Mouse (Mus musculus): Measurements from ENCODE around the gene Bcan. TPM values are rescaled to one million over a fixed set of nuclear protein-coding genes. Genes with fewer than 3 reads are reported as not detected.

The Bcan gene
- polyA plus RNA-seq, 1 experiment from 2014 or later, result 0.34 TPM

DNA sequence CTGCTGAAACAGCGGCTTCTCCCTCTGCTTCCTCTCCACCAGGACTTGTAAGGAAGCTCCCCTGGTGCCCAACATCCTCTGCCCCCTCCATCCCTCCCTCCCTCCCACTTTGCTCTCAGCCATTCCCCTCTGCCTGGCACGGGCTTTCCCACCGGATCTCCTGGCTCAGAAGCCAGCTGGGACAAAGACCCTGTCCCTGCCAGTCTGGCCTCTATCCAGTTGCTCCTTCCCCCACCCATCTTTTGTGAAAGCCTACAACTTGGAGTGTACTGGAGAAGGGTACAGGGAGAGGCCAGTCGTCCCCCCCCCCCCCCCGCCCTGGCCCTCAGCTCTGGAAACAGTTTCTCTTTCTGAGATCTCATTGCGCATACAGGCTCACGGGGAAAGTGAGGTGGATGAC lies 1.3 kb downstream of the Bcan start:
- H3K4me2 ChIP-seq (ENCODE audit: low read depth, low read length), result no peak overlapping the region
- no peaks in the 10 kb centered on the region for H3K36me3 ChIP-seq (ENCODE audit: control insufficient read depth, insufficient read depth, low read length)
- no peak overlapping the region for H3K4me3 ChIP-seq (replicated peaks; ENCODE audit: low read length)
- WGBS, result 8% methylated on average over 5 of the region's 7 CpGs
- no peaks in the 10 kb centered on the region for H3K9me3 ChIP-seq (replicated peaks; ENCODE audit: control insufficient read depth, low read length)
- peaks cover 96% of the 10 kb centered on the region for H3K27me3 ChIP-seq (ENCODE audit: control insufficient read depth, insufficient read depth, low read length)
- peaks cover 11% of the 10 kb centered on the region for H3K4me1 ChIP-seq (ENCODE audit: control insufficient read depth, insufficient read depth, low read length)
- H3K9ac ChIP-seq (ENCODE audit: low read length), result no peak overlapping the region
- H3K27ac ChIP-seq (ENCODE audit: low read length), result no peak overlapping the region
- no peak for ATAC-seq (ENCODE audit: insufficient read depth, low FRiP score)

DNA sequence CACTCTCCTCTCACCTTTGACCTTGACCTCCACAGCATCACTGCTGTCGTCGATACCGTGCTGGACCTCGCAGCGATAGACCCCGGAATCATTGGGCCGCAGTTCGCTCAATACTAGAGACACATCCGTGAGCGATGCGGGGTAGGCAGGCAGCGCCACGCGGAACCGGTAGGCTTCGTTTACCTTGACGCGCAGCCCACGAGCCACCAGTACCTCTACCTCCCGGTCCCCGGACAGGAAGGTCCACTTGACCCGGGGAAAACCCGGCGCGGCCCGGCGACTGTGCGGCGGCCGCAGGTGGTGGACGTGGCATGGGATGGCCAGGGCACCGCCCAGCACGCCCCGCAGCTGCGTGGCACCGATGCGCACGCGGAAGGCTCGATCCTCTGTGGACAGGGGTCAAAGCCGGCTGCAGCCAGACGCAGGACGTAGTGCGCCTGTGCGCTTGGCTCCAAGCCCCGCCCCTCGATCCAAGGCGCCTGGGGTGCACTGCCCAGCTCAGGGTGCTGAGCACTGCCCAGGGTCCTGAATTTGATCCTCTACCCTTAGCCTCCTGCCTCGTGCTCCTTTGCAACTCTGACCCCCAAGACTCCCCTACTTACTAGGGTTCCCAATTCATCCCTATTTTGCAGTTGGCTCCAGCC lies 2.9 kb downstream of the Bcan start:
- Histone ChIP-seq H3K36me3 (ENCODE audit: control insufficient read depth, insufficient read depth, low read length) (no peaks in the 10 kb centered on the region), H3K27me3 (ENCODE audit: control insufficient read depth, insufficient read depth, low read length) (peaks cover 92% of the 10 kb centered on the region), H3K4me3 (replicated peaks; ENCODE audit: low read length) (peak overlapping the region; percentile 32), H3K4me2 (ENCODE audit: low read depth, low read length) (peak overlapping the region; percentile 52), H3K4me1 (ENCODE audit: control insufficient read depth, insufficient read depth, low read length) (peaks cover 11% of the 10 kb centered on the region), H3K9me3 (replicated peaks; ENCODE audit: control insufficient read depth, low read length) (no peaks in the 10 kb centered on the region), H3K9ac (ENCODE audit: low read length) (no peak overlapping the region), H3K27ac (ENCODE audit: low read length) (no peak overlapping the region)
- ATAC-seq (ENCODE audit: insufficient read depth, low FRiP score), result peak; percentile 34; the same call in 1 of the 2 replicates
- WGBS, result 1% methylated on average over 49 of the region's 49 CpGs

DNA sequence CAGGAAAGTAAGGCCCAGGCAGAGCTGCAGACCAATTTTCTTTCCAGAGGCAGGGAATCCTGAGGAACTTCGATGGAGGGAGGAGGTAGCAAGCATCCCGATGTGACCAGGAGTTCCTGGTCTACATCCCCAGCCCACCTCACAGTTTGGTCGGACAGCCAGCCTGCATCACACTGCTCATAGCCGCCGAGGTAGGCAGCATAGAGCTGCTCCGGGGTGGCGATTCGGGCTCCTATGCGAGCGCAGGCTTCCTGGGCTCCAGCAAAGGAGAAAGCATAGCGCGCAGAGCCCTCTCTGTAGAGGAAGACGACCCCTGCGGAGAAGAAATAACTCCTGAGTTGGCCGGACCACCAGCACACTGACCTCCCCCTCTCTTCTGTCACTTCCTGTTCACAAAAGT lies 3.6 kb downstream of the Bcan start:
- H3K27ac ChIP-seq (ENCODE audit: low read length), result no peak overlapping the region
- H3K9ac ChIP-seq (ENCODE audit: low read length), result no peak overlapping the region
- no peak overlapping the region for H3K4me2 ChIP-seq (ENCODE audit: low read depth, low read length)
- WGBS, result 5% methylated on average over 15 of the region's 15 CpGs
- H3K36me3 ChIP-seq (ENCODE audit: control insufficient read depth, insufficient read depth, low read length), result no peaks in the 10 kb centered on the region
- ATAC-seq (ENCODE audit: insufficient read depth, low FRiP score), result no peak
- peaks cover 85% of the 10 kb centered on the region for H3K27me3 ChIP-seq (ENCODE audit: control insufficient read depth, insufficient read depth, low read length)
- H3K4me3 ChIP-seq (replicated peaks; ENCODE audit: low read length), result no peak overlapping the region
- no peaks in the 10 kb centered on the region for H3K9me3 ChIP-seq (replicated peaks; ENCODE audit: control insufficient read depth, low read length)
- peaks cover 11% of the 10 kb centered on the region for H3K4me1 ChIP-seq (ENCODE audit: control insufficient read depth, insufficient read depth, low read length)

DNA sequence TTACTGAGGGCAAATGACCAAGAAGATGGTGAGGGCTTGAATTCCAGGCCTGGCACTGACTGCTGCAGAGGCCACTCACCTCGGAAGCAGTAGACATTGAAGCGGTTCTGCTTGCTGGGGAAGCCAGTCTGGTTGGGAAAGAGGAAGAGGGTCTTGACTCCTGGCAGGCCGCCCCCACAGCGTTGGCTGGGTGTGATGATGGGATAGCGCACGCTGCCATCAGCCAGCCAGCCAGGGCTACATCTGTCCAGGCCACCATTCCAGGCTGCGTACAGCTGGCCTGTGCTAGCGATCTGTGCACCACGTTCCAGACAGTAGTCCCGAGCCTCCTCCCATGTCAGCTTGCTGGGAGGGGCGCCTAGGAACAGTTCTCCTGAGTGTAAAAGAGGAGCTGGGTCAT lies 4.7 kb downstream of the Bcan start:
- 37% methylated on average over 11 of the region's 11 CpGs for WGBS
- H3K4me1 ChIP-seq (ENCODE audit: control insufficient read depth, insufficient read depth, low read length), result peaks cover 11% of the 10 kb centered on the region
- H3K4me2 ChIP-seq (ENCODE audit: low read depth, low read length), result no peak overlapping the region
- H3K27ac ChIP-seq (ENCODE audit: low read length), result no peak overlapping the region
- H3K4me3 ChIP-seq (replicated peaks; ENCODE audit: low read length), result no peak overlapping the region
- no peak overlapping the region for H3K9ac ChIP-seq (ENCODE audit: low read length)
- ATAC-seq (ENCODE audit: insufficient read depth, low FRiP score), result no peak
- H3K27me3 ChIP-seq (ENCODE audit: control insufficient read depth, insufficient read depth, low read length), result peaks cover 77% of the 10 kb centered on the region
- no peaks in the 10 kb centered on the region for H3K36me3 ChIP-seq (ENCODE audit: control insufficient read depth, insufficient read depth, low read length)
- H3K9me3 ChIP-seq (replicated peaks; ENCODE audit: control insufficient read depth, low read length), result no peaks in the 10 kb centered on the region

DNA sequence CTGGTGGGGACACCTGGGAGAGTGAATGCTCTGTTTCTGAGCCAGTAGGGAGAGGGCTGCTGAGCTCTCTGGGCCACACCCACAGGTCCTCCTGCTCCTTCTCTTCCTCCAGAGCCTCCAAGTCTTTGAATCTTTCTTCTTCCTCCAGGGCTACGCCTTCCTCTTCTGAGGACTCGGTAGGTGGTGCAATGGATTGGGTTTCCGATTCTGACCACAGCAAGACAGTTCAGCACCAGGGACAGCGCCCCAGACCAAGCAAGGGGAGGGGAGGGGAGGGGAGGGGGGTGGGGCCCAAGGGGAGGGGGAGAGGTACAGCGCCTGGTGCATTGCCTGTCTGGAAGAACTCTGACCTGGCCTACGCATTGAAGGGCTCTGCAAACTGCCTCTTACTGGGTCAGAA lies 6.6 kb downstream of the Bcan start:
- Histone ChIP-seq H3K9me3 (replicated peaks; ENCODE audit: control insufficient read depth, low read length) (no peaks in the 10 kb centered on the region), H3K36me3 (ENCODE audit: control insufficient read depth, insufficient read depth, low read length) (no peaks in the 10 kb centered on the region), H3K27me3 (ENCODE audit: control insufficient read depth, insufficient read depth, low read length) (peaks cover 61% of the 10 kb centered on the region), H3K4me2 (ENCODE audit: low read depth, low read length) (no peak overlapping the region), H3K9ac (ENCODE audit: low read length) (no peak overlapping the region), H3K4me1 (ENCODE audit: control insufficient read depth, insufficient read depth, low read length) (no peaks in the 10 kb centered on the region), H3K4me3 (replicated peaks; ENCODE audit: low read length) (no peak overlapping the region), H3K27ac (ENCODE audit: low read length) (no peak overlapping the region)
- ATAC-seq (ENCODE audit: insufficient read depth, low FRiP score), result no peak
- 7% methylated on average over 6 of the region's 6 CpGs for WGBS

DNA sequence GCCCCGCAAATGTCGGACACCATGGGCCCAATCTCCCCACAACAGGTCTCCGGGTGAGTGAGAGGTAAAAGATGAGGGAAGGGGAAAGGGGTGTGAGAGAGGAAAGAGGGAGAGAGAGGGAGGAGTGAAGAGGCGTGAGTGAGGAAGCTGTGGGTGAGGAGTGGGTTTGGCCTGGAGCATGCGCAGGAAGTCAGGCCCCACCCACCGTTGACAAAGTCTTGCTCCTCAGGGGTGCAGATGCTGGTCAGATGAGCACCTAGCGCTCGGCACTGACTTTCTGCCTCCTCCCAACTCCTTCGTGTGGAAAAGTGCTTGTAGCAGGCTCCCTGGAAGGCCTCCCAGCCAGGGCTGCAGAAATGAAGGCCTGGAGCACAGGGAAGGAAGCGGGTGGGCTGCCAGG lies 10.1 kb downstream of the Bcan start:
- no peak overlapping the region for H3K27ac ChIP-seq (ENCODE audit: low read length)
- no peaks in the 10 kb centered on the region for H3K36me3 ChIP-seq (ENCODE audit: control insufficient read depth, insufficient read depth, low read length)
- H3K27me3 ChIP-seq (ENCODE audit: control insufficient read depth, insufficient read depth, low read length), result peaks cover 26% of the 10 kb centered on the region
- H3K4me1 ChIP-seq (ENCODE audit: control insufficient read depth, insufficient read depth, low read length), result peaks cover 24% of the 10 kb centered on the region
- H3K4me2 ChIP-seq (ENCODE audit: low read depth, low read length), result no peak overlapping the region
- H3K9ac ChIP-seq (ENCODE audit: low read length), result no peak overlapping the region
- H3K4me3 ChIP-seq (replicated peaks; ENCODE audit: low read length), result no peak overlapping the region
- WGBS, result 26% methylated on average over 10 of the region's 10 CpGs
- no peak for ATAC-seq (ENCODE audit: insufficient read depth, low FRiP score)
- no peaks in the 10 kb centered on the region for H3K9me3 ChIP-seq (replicated peaks; ENCODE audit: control insufficient read depth, low read length)

DNA sequence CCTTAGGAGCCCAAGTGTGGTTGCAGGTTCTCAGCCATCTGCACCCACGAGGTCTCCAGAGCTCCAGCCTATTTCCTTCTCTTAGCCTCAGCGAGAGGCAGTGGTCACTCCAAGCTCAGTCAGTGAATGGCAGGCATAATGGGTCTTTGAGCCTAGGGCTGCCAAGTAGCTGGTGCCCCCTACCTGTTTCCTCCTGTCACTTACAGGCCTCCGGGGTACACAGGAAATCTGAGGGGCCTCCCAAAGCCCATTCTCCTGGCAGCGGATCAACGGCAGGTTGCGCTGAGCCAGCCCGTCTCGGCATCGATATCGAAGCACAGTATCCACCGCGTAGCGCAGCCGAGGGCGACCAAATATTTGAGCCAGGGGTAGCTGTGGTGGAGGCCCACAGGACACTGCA lies 12.0 kb downstream of the Bcan start:
- Histone ChIP-seq H3K9me3 (replicated peaks; ENCODE audit: control insufficient read depth, low read length) (no peaks in the 10 kb centered on the region), H3K36me3 (ENCODE audit: control insufficient read depth, insufficient read depth, low read length) (no peaks in the 10 kb centered on the region), H3K4me2 (ENCODE audit: low read depth, low read length) (peak overlapping the region; percentile 76), H3K4me3 (replicated peaks; ENCODE audit: low read length) (peak overlapping the region; percentile 44), H3K27ac (ENCODE audit: low read length) (no peak overlapping the region), H3K27me3 (ENCODE audit: control insufficient read depth, insufficient read depth, low read length) (peaks cover 8% of the 10 kb centered on the region), H3K9ac (ENCODE audit: low read length) (peak overlapping the region; percentile 63), H3K4me1 (ENCODE audit: control insufficient read depth, insufficient read depth, low read length) (peaks cover 37% of the 10 kb centered on the region)
- 4% methylated on average over 15 of the region's 15 CpGs for WGBS
- ATAC-seq (ENCODE audit: insufficient read depth, low FRiP score), result no peak

DNA sequence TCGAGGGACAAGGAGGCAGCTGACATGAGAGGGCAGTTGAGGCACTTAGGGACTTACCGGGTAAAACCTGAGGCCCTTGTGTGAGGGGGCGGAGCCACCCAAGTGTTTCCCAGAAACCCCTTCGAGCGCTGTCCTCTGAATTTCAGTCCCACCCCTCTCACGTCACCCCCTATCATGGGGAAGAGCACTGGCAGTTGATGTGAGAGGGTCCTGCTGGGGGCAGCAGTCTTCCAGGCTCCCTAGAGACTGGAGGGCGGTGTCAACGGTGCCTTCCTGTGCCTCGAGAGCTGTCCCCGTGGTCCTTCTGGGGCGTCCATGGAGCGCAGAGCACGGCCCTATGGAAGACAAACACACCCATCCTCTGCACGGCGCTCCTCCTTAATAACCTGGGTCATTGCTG lies 12.4 kb downstream of the Bcan start:
- Histone ChIP-seq H3K9ac (ENCODE audit: low read length) (peak overlapping the region; percentile 63), H3K9me3 (replicated peaks; ENCODE audit: control insufficient read depth, low read length) (no peaks in the 10 kb centered on the region), H3K4me1 (ENCODE audit: control insufficient read depth, insufficient read depth, low read length) (peaks cover 42% of the 10 kb centered on the region), H3K4me2 (ENCODE audit: low read depth, low read length) (peak overlapping the region; percentile 76), H3K36me3 (ENCODE audit: control insufficient read depth, insufficient read depth, low read length) (no peaks in the 10 kb centered on the region), H3K27me3 (ENCODE audit: control insufficient read depth, insufficient read depth, low read length) (peaks cover 6% of the 10 kb centered on the region), H3K27ac (ENCODE audit: low read length) (0 out of 2 replicates have a peak overlapping the region, but pooled peaks have one; percentile 47), H3K4me3 (replicated peaks; ENCODE audit: low read length) (peak overlapping the region; percentile 44)
- WGBS, result under 1% methylated on average over 15 of the region's 15 CpGs
- ATAC-seq (ENCODE audit: insufficient read depth, low FRiP score), result peak; percentile 26; the same call in 1 of the 2 replicates

DNA sequence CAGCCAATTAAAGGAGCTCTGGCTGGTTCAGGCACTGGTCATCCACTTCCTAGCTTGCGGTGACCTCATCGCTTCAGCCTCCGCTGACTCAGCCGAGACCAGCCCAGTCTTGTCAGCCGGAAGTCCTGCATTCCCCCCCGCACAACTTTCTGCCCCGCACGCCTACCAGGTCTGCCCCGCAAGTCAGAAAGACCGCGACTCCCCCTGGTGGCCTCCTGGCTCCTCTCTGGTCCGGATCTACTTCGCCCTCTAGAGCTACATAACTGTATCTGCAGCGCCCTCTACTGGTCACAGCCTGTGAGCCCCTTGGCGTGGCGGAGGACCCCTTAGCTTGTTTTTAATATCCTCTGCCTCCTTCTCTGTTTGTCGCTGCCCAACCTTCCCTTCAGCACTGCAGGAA lies 13.2 kb downstream of the Bcan start:
- Histone ChIP-seq H3K4me1 (ENCODE audit: control insufficient read depth, insufficient read depth, low read length) (peaks cover 49% of the 10 kb centered on the region), H3K27me3 (ENCODE audit: control insufficient read depth, insufficient read depth, low read length) (peaks cover 6% of the 10 kb centered on the region), H3K4me3 (replicated peaks; ENCODE audit: low read length) (peak overlapping the region; percentile 44), H3K4me2 (ENCODE audit: low read depth, low read length) (peak overlapping the region; percentile 76), H3K36me3 (ENCODE audit: control insufficient read depth, insufficient read depth, low read length) (no peaks in the 10 kb centered on the region), H3K27ac (ENCODE audit: low read length) (peak overlapping the region; percentile 54; the same call in 1 of the 2 replicates), H3K9me3 (replicated peaks; ENCODE audit: control insufficient read depth, low read length) (no peaks in the 10 kb centered on the region), H3K9ac (ENCODE audit: low read length) (peak overlapping the region; percentile 63)
- 0% methylated on average over 17 of the region's 17 CpGs for WGBS
- peak; percentile 76 for ATAC-seq (ENCODE audit: insufficient read depth, low FRiP score)

Measured in stomach, embryonic 16.5 days (tissue).